Mouse (Mus musculus) kidney, adult 11 months (tissue): ENCODE measurements around the gene Zer1.
"Not testable (repeated sequence)": the region's sequence is repeated elsewhere in the genome, so short reads cannot be mapped to it uniquely, and the experiment has no call there.

Experiments used
- DNase-seq: peaks from one replicate; pipeline ENCODE4 v3.0.0; 2022

The Zer1 gene

GRCm38 (mm10) chr2:30076959-30077358 lies 47.4 kb downstream of the Zer1 start:
- DNase-seq = no peak

- DNase-seq = no peak
Observed at GRCm38 (mm10) chr2:30076439-30076838, 47.9 kb downstream of the Zer1 start.

DNA sequence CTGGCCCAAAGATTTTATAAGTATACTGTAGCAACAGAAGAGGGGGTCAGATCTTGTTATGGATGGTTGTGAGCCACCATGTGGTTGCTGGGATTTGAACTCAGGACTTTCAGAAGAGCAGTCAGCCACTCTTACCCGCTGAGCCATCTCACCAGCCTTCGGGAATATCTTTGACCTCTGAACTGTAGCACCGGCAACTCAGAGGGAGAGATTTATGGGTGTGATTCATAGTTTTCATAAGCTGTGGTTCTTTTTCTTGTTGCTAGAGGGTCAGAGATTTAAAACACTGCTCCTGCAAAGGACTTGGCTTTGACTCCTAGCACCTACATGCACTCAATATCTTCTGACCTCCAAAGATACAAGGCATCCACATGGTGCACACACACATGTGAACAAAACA lies 48.8 kb downstream of the Zer1 start:
- no peak for DNase-seq

DNA sequence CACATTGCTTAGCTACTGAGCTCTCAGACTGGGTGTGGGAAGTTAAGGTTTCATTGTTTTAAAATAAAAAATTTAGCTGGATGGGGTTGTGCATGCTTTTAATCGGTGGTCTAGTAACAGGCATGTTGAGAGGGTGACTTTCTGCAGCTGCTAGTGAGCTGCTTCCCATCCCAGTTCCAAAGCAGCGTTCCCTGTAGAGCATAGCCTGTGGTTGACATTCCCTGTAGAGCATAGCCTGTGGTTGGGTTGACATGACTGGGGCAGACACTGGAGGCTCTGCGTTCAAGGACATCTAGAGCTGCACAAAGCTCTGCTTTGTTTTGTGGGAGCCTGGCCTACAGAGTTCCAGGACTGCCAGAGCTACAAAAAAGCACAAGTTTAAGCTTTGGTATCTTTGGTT lies 51.1 kb downstream of the Zer1 start:
- DNase-seq = no peak

DNA sequence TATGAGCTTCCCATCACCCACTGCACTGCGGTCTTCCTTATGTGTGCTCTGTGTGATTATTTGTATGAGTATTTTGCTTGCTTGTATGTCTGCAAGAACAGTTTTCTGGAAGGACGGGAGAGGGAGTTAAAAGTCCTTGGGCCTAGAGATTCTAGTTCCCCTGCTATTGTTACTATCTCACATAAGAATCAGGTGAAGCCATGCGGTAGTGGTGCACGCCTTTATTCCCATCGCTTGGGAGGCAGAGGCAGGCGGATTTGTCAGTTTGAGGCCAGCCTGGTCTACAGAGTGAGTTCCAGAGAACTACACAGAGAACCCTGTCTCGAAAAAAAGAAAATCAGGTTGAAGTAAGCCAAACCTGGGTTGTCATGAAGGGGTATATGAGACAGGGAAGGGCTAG lies 51.5 kb downstream of the Zer1 start:
- no peak for DNase-seq

- no peak for DNase-seq
Observed at GRCm38 (mm10) chr2:30067962-30068361, 56.4 kb downstream of the Zer1 start.

- peak; percentile 29 for DNase-seq
Observed at GRCm38 (mm10) chr2:30067031-30067888, 57.1 kb downstream of the Zer1 start.

GRCm38 (mm10) chr2:30066046-30066901 lies 58.1 kb downstream of the Zer1 start:
- peak; percentile 97 for DNase-seq

GRCm38 (mm10) chr2:30064298-30064697 lies 60.1 kb downstream of the Zer1 start:
- DNase-seq = no peak

DNA sequence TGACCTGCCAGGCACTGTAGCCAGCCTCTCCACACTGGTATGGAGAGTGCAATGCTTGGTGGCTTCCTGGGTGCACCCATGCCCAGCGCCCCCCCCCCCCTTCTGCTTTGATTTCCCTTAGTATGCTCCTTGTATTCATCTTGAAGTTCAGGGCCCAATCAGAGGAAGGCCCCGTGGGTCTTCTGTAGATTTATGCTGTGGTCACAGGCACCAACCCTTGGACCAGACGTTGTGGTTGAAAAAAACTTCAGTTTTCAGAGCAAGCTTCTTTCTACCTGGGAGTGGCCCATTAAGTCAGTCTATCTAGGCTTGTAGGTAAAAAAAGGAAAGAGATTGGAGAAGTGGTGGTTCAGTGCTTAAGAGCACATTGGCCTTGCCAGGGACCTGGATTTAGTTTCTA lies 60.6 kb downstream of the Zer1 start:
- DNase-seq = no peak

DNA sequence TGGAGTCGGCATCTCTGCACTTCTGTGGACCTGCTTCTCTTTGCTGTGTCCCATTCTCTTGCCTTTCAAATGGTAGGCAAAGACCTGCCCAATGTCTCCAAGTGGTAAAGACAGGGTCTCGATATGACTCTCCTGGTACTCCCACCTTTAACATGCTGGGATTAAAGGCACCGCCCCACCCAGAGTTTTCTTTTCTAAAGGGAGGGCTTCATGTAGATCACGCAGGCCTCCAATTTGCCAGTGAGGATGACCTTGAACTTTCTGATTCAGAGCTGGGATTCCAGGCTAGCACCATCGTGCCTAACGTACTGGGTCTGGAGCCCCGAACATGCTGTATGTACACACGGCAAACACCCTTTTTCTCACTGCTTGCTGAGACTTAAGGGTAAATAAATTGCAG lies 61.1 kb downstream of the Zer1 start:
- DNase-seq = no peak

DNA sequence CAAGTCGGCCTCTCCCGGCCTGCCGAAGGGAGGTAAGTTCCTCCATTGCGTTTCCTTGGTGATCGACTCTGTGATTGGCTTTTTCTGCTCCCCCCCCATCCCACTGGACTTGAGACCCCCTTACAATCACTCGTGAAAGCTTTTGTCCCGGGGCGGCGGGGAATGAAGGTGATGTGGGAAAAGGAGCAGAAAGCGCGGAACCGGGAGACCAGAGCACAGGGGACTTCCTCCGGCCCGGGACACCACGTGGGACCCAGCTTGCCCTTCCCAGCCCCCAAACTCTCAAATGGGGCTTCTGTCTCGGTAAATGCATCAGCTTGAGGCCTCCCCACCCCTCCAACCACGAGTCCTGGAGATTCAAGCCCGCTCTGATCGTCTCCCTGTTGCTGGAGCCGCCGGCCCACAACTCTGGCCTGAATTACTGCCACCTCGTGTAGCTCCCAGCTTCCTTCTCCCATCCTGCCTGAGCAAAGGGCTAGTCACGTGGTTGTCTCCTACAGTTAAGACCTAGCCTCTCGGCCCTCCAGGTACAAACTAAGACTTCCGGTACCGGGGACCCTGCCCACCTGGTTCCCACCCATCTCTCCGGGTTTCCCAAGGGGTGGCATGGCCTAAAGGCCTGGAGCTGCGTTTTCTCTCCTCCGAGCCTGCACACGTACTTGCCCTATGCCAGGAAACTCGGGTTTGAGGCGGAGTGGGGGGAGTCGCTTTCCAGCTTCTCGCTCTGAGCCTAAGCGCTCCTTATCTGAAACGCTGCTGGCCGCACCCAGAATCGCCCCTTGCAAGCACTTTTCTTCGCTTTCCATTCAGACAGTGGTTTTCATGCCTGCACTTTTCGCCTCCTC lies 61.9 kb downstream of the Zer1 start:
- peak; percentile 80 for DNase-seq

- peak; percentile 35 for DNase-seq
Observed at GRCm38 (mm10) chr2:30061215-30062166, 62.9 kb downstream of the Zer1 start.

- DNase-seq = no peak
Observed at GRCm38 (mm10) chr2:30058418-30058817, 66.0 kb downstream of the Zer1 start.

DNA sequence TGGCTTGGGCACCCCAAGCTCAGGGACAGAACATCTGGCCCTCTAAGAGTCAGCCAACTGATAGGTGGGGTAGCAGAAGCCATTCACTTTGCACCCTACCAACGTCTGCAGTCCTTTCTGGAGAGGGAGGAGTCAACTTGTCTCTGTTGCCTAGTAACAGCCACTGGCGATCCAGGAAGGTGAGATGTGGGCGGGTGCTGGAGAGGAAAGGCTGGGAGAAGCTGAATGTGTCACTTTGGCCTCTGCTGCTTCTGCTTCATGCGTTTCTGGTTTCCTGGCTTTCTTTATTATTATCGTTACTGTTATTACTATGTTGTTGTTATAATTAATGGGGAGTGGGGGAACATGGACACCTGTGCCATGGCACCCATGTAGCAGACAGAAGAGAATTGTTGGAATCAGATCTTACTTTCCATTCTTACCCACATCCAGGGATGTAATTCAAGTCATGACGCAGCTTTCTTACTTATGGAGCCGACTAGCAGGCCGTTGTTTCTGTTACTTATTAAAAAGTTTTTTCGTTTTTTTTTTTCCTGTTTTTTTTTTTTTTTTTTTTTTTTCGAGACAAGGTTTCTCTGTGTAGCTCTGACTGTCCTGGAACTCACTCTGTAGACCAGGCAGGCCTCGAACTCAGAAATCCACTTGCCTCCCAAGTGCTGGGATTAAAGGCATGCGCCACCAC lies 67.0 kb downstream of the Zer1 start, which contains the start of gene Set:
TSS of gene Set (plus strand) at position 156 of the 682 bp plus-strand sequence.
- DNase-seq = no peak

DNA sequence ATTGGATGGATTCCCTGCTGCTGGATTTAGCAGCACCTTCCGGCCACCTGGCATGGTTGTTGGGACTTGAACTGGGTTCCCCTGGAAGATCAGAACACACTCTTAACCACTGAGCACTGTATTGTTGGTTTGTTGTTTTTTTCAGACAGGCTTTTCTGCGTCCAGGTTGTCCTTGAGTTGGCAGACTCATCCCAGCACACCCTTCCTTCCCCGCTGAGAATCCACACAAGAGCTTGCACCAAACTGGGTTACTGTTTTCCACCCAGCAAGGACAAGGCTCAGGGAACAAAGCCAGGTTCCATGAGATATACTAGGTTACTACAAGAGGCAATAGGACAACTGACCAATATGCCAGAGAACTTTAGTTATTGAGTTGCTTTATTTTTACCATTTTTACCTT lies 67.6 kb downstream of the Zer1 start:
- DNase-seq = no peak

- DNase-seq = not testable (repeated sequence)
Observed at GRCm38 (mm10) chr2:30055310-30055709, 69.1 kb downstream of the Zer1 start.

GRCm38 (mm10) chr2:30051992-30052761 lies 72.2 kb downstream of the Zer1 start:
- DNase-seq = no peak

DNA sequence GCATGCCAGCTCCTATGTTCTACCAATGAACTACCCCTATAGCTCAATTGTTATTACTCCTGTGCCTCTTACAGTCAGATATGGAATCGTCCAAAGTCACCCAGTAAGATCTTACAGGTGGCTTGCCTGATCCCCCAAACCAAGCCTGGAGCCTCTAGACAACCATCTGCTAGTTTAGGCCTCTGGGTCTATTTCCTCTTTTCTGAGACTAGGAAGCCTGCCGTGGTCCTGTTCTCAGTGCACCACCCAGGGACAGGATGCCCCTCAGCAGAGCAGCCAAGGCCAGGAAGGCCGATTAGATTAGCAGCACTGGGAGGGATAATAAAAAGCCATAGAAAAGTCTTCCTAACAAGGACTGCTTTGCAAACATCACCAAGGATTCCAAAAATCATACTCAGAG lies 74.6 kb downstream of the Zer1 start:
- DNase-seq = no peak

- peak; percentile 95 for DNase-seq
Observed at GRCm38 (mm10) chr2:30048699-30049388, 75.5 kb downstream of the Zer1 start, which contains the start of gene Wdr34. TSS of gene Wdr34 (minus strand) at chr2:30048881.
